9 mouse cellular contexts compared by ENCODE assay signal in genomic region chr11:70518923-70519322, GRCm38 (mm10). TPM values are rescaled to one million over a fixed set of nuclear protein-coding genes. Genes with fewer than 3 reads are reported as not detected.
DNase-seq lines count a peak whose midpoint lies in the region; ATAC-seq lines count a peak whose summit lies in the region.
"Had no signal": no experiment of that assay in that cellular context is flagged by ENCODE, and none has a peak within 500 bp of the region (broad histone marks: within the 10 kb centered on the region; RNA-seq: fewer than 3 reads in every experiment).

Gene Gltpd2, plus strand, starts transcription at chr11:70519196.

- H3K27me3 ChIP-seq in kidney, embryonic 16.5 days (ENCODE audit: insufficient read depth, low read length), result no peaks in the 10 kb centered on the region
- H3K27me3 ChIP-seq in embryonic facial prominence, embryonic 15.5 days, result peaks cover 10% of the 10 kb centered on the region
- no peaks in the 10 kb centered on the region for H3K27me3 ChIP-seq in intestine, embryonic 16.5 days (replicated peaks; ENCODE audit: control insufficient read depth, insufficient read depth, low read length)
- H3K27me3 ChIP-seq in neural tube, embryonic 12.5 days (replicated peaks), result peaks cover 10% of the 10 kb centered on the region

- H3K4me1 ChIP-seq in kidney, embryonic 16.5 days (ENCODE audit: insufficient read depth, low read length), result peaks cover 9% of the 10 kb centered on the region
- H3K4me1 ChIP-seq in embryonic facial prominence, embryonic 15.5 days, result peaks cover 15% of the 10 kb centered on the region
- H3K4me1 ChIP-seq in intestine, embryonic 16.5 days (ENCODE audit: control insufficient read depth, insufficient read depth, low read length), result peaks cover 17% of the 10 kb centered on the region; the same call in 1 of the 2 replicates
- H3K4me1 ChIP-seq in neural tube, embryonic 12.5 days, result peaks cover 10% of the 10 kb centered on the region

- no peaks in the 10 kb centered on the region for H3K36me3 ChIP-seq in kidney, embryonic 16.5 days (ENCODE audit: insufficient read depth, low read length)
- no peaks in the 10 kb centered on the region for H3K36me3 ChIP-seq in embryonic facial prominence, embryonic 15.5 days
- no peaks in the 10 kb centered on the region for H3K36me3 ChIP-seq in intestine, embryonic 16.5 days (ENCODE audit: control insufficient read depth, insufficient read depth, low read length)
- no peaks in the 10 kb centered on the region for H3K36me3 ChIP-seq in neural tube, embryonic 12.5 days

- peak within 1 kb of the TSS; percentile 56 for H3K4me2 ChIP-seq in kidney, embryonic 16.5 days (replicated peaks; ENCODE audit: low read depth, low read length)
- H3K4me2 ChIP-seq in embryonic facial prominence, embryonic 15.5 days (replicated peaks), result peak within 1 kb of the TSS; percentile 56
- H3K4me2 ChIP-seq in intestine, embryonic 16.5 days (ENCODE audit: low read depth, low read length), result peak within 1 kb of the TSS; percentile 49
- H3K4me2 ChIP-seq in neural tube, embryonic 12.5 days (replicated peaks), result peak within 1 kb of the TSS; percentile 55

- intact Hi-C loops in left cerebral cortex, postnatal 36 days (cut with DNase I), result loop anchor here (5.0 kb wide), 1 partner anchor 233 kb away; no protein-coding TSS in a partner anchor

- WGBS in kidney, embryonic 16.5 days, result 85% methylated on average over 10 of the region's 10 CpGs
- WGBS in embryonic facial prominence, embryonic 15.5 days, result 79% methylated on average over 10 of the region's 10 CpGs
- 70% methylated on average over 10 of the region's 10 CpGs for WGBS in intestine, embryonic 16.5 days
- WGBS in neural tube, embryonic 12.5 days, result 72% methylated on average over 10 of the region's 10 CpGs

- H3K27ac ChIP-seq in kidney, embryonic 16.5 days (ENCODE audit: low read length), result peak within 1 kb of the TSS; percentile 58; the same call in 1 of the 2 replicates
- H3K27ac ChIP-seq in embryonic facial prominence, embryonic 15.5 days (replicated peaks), result peak within 1 kb of the TSS; percentile 58; the same call in 1 of the 2 replicates
- peak within 1 kb of the TSS; percentile 83 for H3K27ac ChIP-seq in intestine, embryonic 16.5 days (ENCODE audit: low read length)
- H3K27ac ChIP-seq in neural tube, embryonic 12.5 days, result no peak within 1 kb of the TSS

- H3K9ac ChIP-seq in kidney, embryonic 16.5 days (replicated peaks; ENCODE audit: low read length), result peak within 1 kb of the TSS; percentile 74
- peak within 1 kb of the TSS; percentile 39 for H3K9ac ChIP-seq in embryonic facial prominence, embryonic 15.5 days
- peak within 1 kb of the TSS; percentile 74 for H3K9ac ChIP-seq in intestine, embryonic 16.5 days (ENCODE audit: low read depth, low read length)
- peak within 1 kb of the TSS; percentile 57 for H3K9ac ChIP-seq in neural tube, embryonic 12.5 days

- peak within 1 kb of the TSS; percentile 38 for H3K4me3 ChIP-seq in kidney, embryonic 16.5 days (ENCODE audit: low read length)
- peak within 1 kb of the TSS; percentile 38 for H3K4me3 ChIP-seq in embryonic facial prominence, embryonic 15.5 days (replicated peaks)
- peak within 1 kb of the TSS; percentile 43 for H3K4me3 ChIP-seq in intestine, embryonic 16.5 days (ENCODE audit: low read length)
- H3K4me3 ChIP-seq in neural tube, embryonic 12.5 days, result peak within 1 kb of the TSS; percentile 7; the same call in 1 of the 2 replicates

- no peak for ATAC-seq in kidney, embryonic 16.5 days (ENCODE audit: low FRiP score, low TSS enrichment)
- ATAC-seq in embryonic facial prominence, embryonic 15.5 days (ENCODE audit: insufficient number of reproducible peaks, low FRiP score, low TSS enrichment, low read depth), result no peak
- ATAC-seq in intestine, embryonic 16.5 days, result no peak
- ATAC-seq in neural tube, embryonic 12.5 days (ENCODE audit: low FRiP score, low read depth), result no peak

- DNase-seq in kidney, adult 11 months, result no peak
- DNase-seq in cerebellum, postnatal 4 days (ENCODE audit: low spot score in 2 of 2), result no peak
- no peak for DNase-seq in left cerebral cortex, postnatal 36 days (ENCODE audit: low spot score in 2 of 2)
- DNase-seq in thymus, postnatal 14 days, result no peak
- DNase-seq: kidney, adult 18-20 months had no signal

- no peaks in the 10 kb centered on the region for H3K9me3 ChIP-seq in kidney, embryonic 16.5 days (ENCODE audit: low read length)
- no peaks in the 10 kb centered on the region for H3K9me3 ChIP-seq in embryonic facial prominence, embryonic 15.5 days (replicated peaks)
- H3K9me3 ChIP-seq in intestine, embryonic 16.5 days (ENCODE audit: control insufficient read depth, low read length), result no peaks in the 10 kb centered on the region
- no peaks in the 10 kb centered on the region for H3K9me3 ChIP-seq in neural tube, embryonic 12.5 days

RNA-seq across cellular contexts. Expression of gene Gltpd2, which starts in this region (rescaled TPM):
- polyA plus RNA-seq in kidney, embryonic 16.5 days (2015; fragmentation: Nextera tagmentation; extraction: Ambion mirVana), result 0.51 and 0.62 TPM in 2 replicates
- polyA plus RNA-seq in embryonic facial prominence, embryonic 15.5 days (2015; fragmentation: Nextera tagmentation; extraction: Ambion mirVana), result 0.44 and 0.59 TPM in 2 replicates
- polyA plus RNA-seq in intestine, embryonic 16.5 days (2015; fragmentation: Nextera tagmentation; extraction: Ambion mirVana), result 1.9 and 2.0 TPM in 2 replicates
- polyA plus RNA-seq in neural tube, embryonic 12.5 days (2016; fragmentation: Nextera tagmentation; extraction: Ambion mirVana), result 0.22 and 0.42 TPM in 2 replicates
- total RNA-seq in left cerebral cortex, postnatal 36 days (2021), result not detected
